Mouse (Mus musculus): Measurements from ENCODE around the gene Cacna1i. TPM values are rescaled to one million over a fixed set of nuclear protein-coding genes. Genes with fewer than 3 reads are reported as not detected.

The Cacna1i gene
- polyA plus RNA-seq (2015; fragmentation: Nextera tagmentation; extraction: Ambion mirVana) = 0.32 and 0.50 TPM in 2 replicates

DNA sequence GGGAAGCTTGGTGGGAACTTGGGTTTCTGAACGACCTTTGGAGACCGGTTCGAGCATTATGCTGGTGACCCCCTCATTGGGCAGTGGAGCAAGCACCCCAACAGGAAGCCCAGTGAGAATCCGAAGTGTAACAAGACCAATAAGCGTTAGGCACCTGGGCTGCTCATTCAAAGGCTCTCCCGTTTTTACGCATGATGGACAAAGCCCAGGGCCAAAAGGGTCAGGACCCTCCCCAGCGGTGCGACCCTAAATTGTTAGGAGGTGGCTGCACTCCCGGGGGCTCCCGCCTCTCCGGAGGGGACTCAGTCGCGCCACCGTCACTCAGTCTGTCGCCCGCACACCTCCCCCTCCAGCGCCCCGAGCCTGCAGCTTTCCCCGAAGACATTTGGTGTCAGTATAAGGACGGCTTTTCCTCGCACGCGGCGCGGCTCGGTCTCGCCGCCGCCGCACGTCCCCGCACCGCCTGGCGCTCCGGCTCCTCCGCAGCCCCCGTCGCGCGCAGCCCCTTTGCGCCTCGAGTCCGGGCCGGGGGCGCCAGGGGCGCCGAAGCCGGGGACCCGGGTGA is at the start of gene Cacna1i:
Gene Cacna1i, plus strand, starts transcription at position 388 of the 565 bp plus-strand sequence.
- Histone ChIP-seq H3K4me2 (replicated peaks) (peak within 1 kb of the TSS; percentile 86), H3K36me3 (no peaks in the 10 kb centered on the region), H3K9ac (replicated peaks) (peak within 1 kb of the TSS; percentile 68), H3K4me1 (replicated peaks) (peaks cover 40% of the 10 kb centered on the region), H3K27me3 (peaks cover 76% of the 10 kb centered on the region), H3K9me3 (no peaks in the 10 kb centered on the region), H3K27ac (no peak within 1 kb of the TSS), H3K4me3 (replicated peaks) (peak within 1 kb of the TSS; percentile 57)
- ATAC-seq = peak; percentile 70
- under 1% methylated on average over 50 of the region's 50 CpGs for WGBS

DNA sequence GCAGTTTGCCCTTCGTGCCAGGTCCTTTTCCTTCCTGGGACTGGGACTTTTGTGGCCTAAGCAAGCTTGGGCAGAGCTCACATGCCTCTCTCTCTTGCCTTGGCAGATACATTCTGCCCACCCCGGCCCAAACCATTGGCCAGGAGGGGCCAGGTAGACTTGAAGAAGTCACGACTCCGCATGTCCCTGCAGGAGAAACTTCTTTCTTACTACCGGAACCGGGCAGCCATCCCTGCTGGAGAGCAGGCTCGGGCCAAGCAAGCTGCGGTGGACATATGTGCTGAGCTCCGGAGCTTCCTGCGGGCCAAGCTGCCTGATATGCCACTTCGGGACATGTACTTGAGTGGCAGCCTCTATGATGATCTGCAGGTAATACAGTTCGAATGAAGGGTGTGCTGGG is 38.9 kb upstream of the Cacna1i start:
- peaks cover 77% of the 10 kb centered on the region for H3K36me3 ChIP-seq
- H3K27me3 ChIP-seq = no peaks in the 10 kb centered on the region
- no peak overlapping the region for H3K27ac ChIP-seq
- no peak overlapping the region for H3K4me2 ChIP-seq (replicated peaks)
- H3K9ac ChIP-seq (replicated peaks) = no peak overlapping the region
- 95% methylated on average over 12 of the region's 12 CpGs for whole genome bisulfite sequencing
- no peak for ATAC-seq
- no peaks in the 10 kb centered on the region for H3K4me1 ChIP-seq (replicated peaks)
- H3K4me3 ChIP-seq (replicated peaks) = no peak overlapping the region
- no peaks in the 10 kb centered on the region for H3K9me3 ChIP-seq

DNA sequence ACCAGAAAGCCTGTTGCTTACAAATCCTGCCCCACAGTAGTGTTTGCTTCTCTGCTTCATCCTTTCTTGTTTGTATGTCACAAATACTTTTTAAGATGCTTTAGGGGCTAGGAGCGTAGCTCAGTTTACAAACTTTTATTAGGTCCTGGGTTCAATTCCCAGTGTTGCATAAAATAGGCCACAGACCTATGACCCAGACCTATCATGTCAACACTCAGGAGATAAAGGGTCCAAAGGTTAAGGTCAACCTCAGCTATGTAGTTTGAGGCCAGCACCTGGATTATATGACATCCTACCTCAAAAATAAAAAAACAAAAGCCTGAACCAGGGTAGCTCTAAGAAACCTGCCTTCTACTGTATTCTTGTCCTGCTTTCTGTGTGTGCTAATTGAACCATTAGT is 38.4 kb upstream of the Cacna1i start:
- Histone ChIP-seq H3K27ac (no peak overlapping the region), H3K27me3 (no peaks in the 10 kb centered on the region), H3K4me1 (replicated peaks) (peaks cover under 1% of the 10 kb centered on the region), H3K9ac (replicated peaks) (no peak overlapping the region), H3K9me3 (no peaks in the 10 kb centered on the region), H3K4me2 (replicated peaks) (no peak overlapping the region), H3K36me3 (peaks cover 73% of the 10 kb centered on the region), H3K4me3 (replicated peaks) (no peak overlapping the region)
- ATAC-seq = no peak
- WGBS = 96% methylated on average over 1 of the region's 1 CpGs

DNA sequence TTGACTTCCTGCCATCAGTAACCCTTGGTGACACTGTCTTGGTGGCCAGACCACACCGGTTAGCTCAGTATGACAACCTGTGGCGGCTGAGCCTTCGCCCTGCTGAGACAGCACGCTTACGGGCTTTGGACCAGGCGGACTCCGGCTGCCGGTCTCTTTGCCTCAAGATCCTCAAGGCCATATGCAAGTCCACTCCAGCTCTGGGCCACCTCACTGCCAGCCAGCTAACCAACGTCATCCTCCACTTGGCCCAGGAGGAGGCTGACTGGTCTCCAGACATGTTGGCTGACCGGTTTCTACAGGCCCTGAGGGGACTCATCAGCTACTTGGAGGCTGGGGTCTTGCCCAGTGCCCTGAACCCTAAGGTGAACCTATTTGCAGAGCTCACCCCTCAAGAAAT is 37.4 kb upstream of the Cacna1i start:
- H3K4me3 ChIP-seq (replicated peaks) = no peak overlapping the region
- H3K9ac ChIP-seq (replicated peaks) = no peak overlapping the region
- H3K27me3 ChIP-seq = no peaks in the 10 kb centered on the region
- H3K36me3 ChIP-seq = peaks cover 66% of the 10 kb centered on the region
- no peak overlapping the region for H3K27ac ChIP-seq
- H3K4me2 ChIP-seq (replicated peaks) = no peak overlapping the region
- ATAC-seq = no peak
- peaks cover 10% of the 10 kb centered on the region for H3K4me1 ChIP-seq (replicated peaks)
- WGBS = 94% methylated on average over 10 of the region's 10 CpGs
- H3K9me3 ChIP-seq = no peaks in the 10 kb centered on the region

DNA sequence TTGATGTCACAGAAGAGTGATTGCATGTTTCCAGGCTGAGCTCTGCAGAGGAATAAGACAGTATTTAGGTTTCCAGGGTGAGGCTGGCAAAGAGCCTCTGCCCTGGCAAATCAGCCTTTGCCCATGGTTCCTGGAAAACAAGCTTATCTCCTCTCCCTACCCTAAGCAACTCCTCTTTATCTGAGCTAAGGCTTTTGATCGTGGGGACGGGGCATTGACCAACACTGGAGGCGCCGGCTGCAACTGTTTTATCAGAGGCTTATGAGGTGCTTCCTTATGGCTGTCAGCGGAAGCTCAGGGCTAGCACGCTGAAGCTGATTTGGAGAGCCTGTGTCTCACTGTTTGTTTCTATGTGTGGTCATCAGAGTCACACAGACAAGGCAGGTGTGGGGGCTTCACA is 36.5 kb upstream of the Cacna1i start:
- no peak overlapping the region for H3K27ac ChIP-seq
- H3K27me3 ChIP-seq = no peaks in the 10 kb centered on the region
- no peak for ATAC-seq
- WGBS = 93% methylated on average over 6 of the region's 6 CpGs
- peaks cover 60% of the 10 kb centered on the region for H3K36me3 ChIP-seq
- H3K9me3 ChIP-seq = no peaks in the 10 kb centered on the region
- no peak overlapping the region for H3K9ac ChIP-seq (replicated peaks)
- no peak overlapping the region for H3K4me2 ChIP-seq (replicated peaks)
- H3K4me1 ChIP-seq (replicated peaks) = peaks cover 10% of the 10 kb centered on the region
- no peak overlapping the region for H3K4me3 ChIP-seq (replicated peaks)

DNA sequence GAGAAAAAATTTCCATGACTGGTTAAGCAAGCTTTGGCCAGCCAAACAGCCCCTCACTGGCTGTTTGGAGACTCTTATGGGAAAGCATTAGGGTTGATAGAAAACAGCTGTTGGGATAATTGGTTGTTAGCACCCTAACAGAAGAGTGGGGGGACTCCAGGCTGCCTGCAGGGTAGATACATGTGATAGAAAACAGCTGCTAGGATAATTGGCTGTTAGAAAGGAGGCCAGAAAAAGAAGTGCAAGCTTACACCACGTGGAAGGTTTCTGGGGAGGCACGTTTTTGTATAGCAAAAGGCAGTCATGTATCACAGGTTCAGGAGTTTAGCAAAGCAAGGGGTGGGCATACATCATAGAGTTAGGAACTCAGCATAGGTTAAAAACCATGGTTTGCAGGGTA is 33.5 kb upstream of the Cacna1i start:
- Histone ChIP-seq H3K9ac (replicated peaks) (0 out of 2 replicates have a peak overlapping the region, but pooled peaks have one; percentile 77), H3K27ac (peak overlapping the region; percentile 98; the same call in 1 of the 2 replicates), H3K4me3 (replicated peaks) (no peak overlapping the region), H3K4me1 (replicated peaks) (peaks cover 33% of the 10 kb centered on the region), H3K36me3 (peaks cover 56% of the 10 kb centered on the region), H3K27me3 (no peaks in the 10 kb centered on the region), H3K4me2 (replicated peaks) (0 out of 2 replicates have a peak overlapping the region, but pooled peaks have one; percentile 7), H3K9me3 (no peaks in the 10 kb centered on the region)
- WGBS = 56% methylated on average over 2 of the region's 2 CpGs
- ATAC-seq = no peak

DNA sequence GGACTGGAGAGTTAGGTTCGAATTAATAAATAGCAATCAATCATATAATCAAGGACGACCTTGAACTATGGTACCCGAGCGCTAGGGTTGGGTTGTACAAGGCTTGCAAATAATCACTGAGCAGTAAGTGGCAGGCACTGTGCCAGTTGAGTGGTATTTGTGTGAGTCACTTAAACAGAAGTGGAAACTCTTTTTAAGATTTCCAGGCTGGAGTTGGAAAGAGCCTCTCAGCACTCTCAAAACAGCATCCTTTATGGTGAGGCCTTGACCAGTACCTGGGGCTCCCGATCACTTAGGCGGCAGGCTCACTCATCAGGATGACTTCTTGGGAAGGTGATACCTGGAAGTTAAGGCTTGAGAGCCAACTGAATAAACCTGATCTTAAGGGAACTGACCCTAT is 32.8 kb upstream of the Cacna1i start:
- Histone ChIP-seq H3K27ac (peak overlapping the region; percentile 98), H3K9me3 (no peaks in the 10 kb centered on the region), H3K4me1 (replicated peaks) (peaks cover 36% of the 10 kb centered on the region), H3K4me2 (replicated peaks) (peak overlapping the region; percentile 98), H3K4me3 (replicated peaks) (peak overlapping the region; percentile 100), H3K36me3 (peaks cover 56% of the 10 kb centered on the region), H3K9ac (replicated peaks) (peak overlapping the region; percentile 77), H3K27me3 (no peaks in the 10 kb centered on the region)
- no peak for ATAC-seq
- WGBS = 61% methylated on average over 6 of the region's 6 CpGs

DNA sequence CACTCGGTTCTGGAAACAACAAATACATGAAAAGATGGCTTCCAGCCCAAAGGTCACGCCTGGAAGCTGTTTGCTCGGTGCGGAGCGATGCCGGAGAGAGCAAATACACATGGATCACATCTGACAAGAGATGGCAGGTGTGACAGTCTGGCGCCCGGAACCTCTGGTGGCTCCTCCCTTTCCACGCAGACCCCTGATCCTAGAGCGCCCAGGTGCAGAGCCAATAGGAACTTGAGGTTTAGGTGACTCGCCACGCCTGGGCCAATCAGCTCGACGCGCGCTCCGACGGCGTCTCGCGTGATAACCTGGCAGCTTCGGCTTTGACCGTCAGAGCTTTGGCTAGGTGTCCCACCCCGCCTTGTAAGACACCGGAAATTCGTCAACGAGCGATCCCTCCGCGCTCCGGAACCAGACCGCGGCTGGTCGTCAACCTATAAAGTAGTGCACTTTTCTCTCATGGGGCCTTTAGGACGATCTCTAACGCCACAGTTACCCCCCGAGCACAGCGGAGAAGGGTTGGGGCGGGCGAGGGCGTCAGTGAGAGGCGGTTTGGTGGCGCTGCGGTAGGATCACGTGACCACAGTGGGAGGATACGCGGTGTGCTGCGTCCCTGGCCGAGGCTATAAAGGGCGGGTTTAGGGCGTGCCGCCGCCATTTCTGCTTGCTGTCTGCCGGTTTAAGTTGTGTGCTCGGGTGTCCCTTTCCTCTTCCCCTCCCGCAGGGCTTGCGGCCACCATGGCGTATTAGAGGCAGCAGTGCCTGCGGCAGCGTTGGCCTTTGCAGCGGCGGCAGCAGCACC is 32.0 kb upstream of the Cacna1i start, which contains the start of gene Atf4:
Gene Atf4, plus strand, starts transcription at position 338 of the 799 bp plus-strand sequence.
- peak within 1 kb of the TSS; percentile 98 for H3K27ac ChIP-seq
- peak; percentile 98 for ATAC-seq
- peaks cover 36% of the 10 kb centered on the region for H3K4me1 ChIP-seq (replicated peaks)
- H3K36me3 ChIP-seq = peaks cover 55% of the 10 kb centered on the region
- no peaks in the 10 kb centered on the region for H3K9me3 ChIP-seq
- H3K27me3 ChIP-seq = no peaks in the 10 kb centered on the region
- peak within 1 kb of the TSS; percentile 98 for H3K4me2 ChIP-seq (replicated peaks)
- peak within 1 kb of the TSS; percentile 100 for H3K9ac ChIP-seq (replicated peaks)
- WGBS = under 1% methylated on average over 62 of the region's 62 CpGs
- H3K4me3 ChIP-seq (replicated peaks) = peak within 1 kb of the TSS; percentile 100

DNA sequence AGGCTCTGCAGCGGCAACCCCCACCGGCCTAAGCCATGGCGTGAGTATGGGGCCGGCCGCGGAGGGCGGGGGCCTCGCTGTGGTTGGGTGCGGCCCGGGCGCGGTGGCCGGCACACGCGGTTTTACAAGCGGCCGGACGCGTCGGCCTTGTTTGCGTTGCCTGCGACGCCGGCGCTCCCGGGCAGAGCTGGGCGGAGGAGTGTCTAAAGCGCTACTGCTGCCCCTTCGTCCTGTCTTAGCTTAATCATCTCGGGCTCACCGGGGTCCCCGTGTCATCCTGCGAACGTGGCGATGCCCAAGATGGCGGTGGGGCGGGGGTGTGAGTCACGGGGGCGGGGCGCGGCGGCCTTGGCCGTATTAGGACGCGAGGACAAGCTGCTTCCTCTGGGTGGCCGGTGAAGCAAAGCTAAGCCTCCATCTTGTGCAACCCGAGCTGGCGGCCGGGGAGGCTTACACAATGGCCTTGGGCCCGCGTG is 31.4 kb upstream of the Cacna1i start:
- peak overlapping the region; percentile 98 for H3K27ac ChIP-seq
- H3K9ac ChIP-seq (replicated peaks) = peak overlapping the region; percentile 100
- H3K4me1 ChIP-seq (replicated peaks) = peaks cover 36% of the 10 kb centered on the region
- no peaks in the 10 kb centered on the region for H3K9me3 ChIP-seq
- peak overlapping the region; percentile 100 for H3K4me3 ChIP-seq (replicated peaks)
- ATAC-seq = peak; percentile 19
- H3K36me3 ChIP-seq = peaks cover 52% of the 10 kb centered on the region
- no peaks in the 10 kb centered on the region for H3K27me3 ChIP-seq
- under 1% methylated on average over 51 of the region's 51 CpGs for WGBS
- H3K4me2 ChIP-seq (replicated peaks) = peak overlapping the region; percentile 98

DNA sequence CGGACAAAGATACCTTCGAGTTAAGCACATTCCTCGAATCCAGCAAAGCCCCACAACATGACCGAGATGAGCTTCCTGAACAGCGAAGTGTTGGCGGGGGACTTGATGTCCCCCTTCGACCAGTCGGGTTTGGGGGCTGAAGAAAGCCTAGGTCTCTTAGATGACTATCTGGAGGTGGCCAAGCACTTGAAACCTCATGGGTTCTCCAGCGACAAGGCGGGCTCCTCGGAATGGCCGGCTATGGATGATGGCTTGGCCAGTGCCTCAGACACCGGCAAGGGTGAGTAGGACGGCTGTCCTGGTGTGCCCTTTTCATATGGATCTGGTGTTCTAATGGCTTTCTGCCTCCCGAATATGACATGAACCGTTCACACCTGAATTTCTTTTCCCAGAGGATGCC is 30.8 kb upstream of the Cacna1i start:
- Histone ChIP-seq H3K9ac (replicated peaks) (peak overlapping the region; percentile 100), H3K36me3 (peaks cover 50% of the 10 kb centered on the region), H3K4me1 (replicated peaks) (peaks cover 36% of the 10 kb centered on the region), H3K27me3 (no peaks in the 10 kb centered on the region), H3K27ac (peak overlapping the region; percentile 98), H3K4me3 (replicated peaks) (peak overlapping the region; percentile 100), H3K9me3 (no peaks in the 10 kb centered on the region), H3K4me2 (replicated peaks) (peak overlapping the region; percentile 98)
- ATAC-seq = no peak
- WGBS = 9% methylated on average over 16 of the region's 16 CpGs

DNA sequence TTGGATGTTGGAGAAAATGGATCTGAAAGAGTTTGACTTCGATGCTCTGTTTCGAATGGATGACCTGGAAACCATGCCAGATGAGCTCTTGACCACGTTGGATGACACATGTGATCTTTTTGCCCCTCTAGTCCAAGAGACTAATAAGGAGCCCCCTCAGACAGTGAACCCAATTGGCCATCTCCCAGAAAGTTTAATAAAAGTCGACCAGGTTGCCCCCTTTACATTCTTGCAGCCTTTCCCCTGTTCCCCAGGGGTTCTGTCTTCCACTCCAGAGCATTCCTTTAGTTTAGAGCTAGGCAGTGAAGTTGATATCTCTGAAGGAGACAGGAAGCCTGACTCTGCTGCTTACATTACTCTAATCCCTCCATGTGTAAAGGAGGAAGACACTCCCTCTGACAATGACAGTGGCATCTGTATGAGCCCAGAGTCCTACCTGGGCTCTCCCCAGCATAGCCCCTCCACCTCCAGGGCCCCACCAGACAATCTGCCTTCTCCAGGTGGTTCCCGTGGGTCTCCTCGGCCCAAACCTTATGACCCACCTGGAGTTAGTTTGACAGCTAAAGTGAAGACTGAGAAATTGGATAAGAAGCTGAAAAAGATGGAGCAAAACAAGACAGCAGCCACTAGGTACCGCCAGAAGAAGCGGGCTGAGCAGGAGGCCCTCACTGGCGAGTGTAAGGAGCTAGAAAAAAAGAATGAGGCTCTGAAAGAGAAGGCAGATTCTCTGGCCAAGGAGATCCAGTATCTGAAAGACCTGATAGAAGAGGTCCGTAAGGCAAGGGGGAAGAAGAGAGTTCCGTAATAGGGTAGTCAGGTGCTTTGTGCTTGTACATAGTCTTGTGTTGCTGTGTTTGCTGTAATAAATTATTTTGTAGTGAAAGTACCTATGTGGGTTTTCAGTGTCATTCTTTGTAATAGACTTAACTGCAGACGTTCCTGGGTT is 30.1 kb upstream of the Cacna1i start:
- WGBS = 65% methylated on average over 12 of the region's 12 CpGs

More for the DNA sequence above, 30.1 kb upstream of the Cacna1i start:
- Histone ChIP-seq H3K9me3 (no peaks in the 10 kb centered on the region), H3K4me1 (replicated peaks) (peaks cover 36% of the 10 kb centered on the region), H3K36me3 (peaks cover 48% of the 10 kb centered on the region), H3K9ac (replicated peaks) (peak overlapping the region; percentile 100), H3K27me3 (no peaks in the 10 kb centered on the region), H3K4me3 (replicated peaks) (peak overlapping the region; percentile 100), H3K4me2 (replicated peaks) (peak overlapping the region; percentile 98), H3K27ac (peak overlapping the region; percentile 98)
- ATAC-seq = no peak

All from midbrain, embryonic 13.5 days (tissue).